Mouse (Mus musculus) pancreas, adult 10 weeks (tissue): ENCODE data around the gene Tmem132b. TPM values are rescaled to one million over a fixed set of nuclear protein-coding genes. Genes with fewer than 3 reads are reported as not detected.

Experiments used
- polyA plus RNA-seq: library from polyadenylated mRNA; stranded (reverse); fragments of 350-450 nt; fragmentation: Illumina TruSeq; extraction: RNeasy Lipid Tissue Mini Kit (QIAGEN cat#74804); gene quantifications from one replicate; pipeline ENCODE4 v1.2.3, GENCODE M21; 2015; ENCODE audit warnings: low read depth, low replicate concordance; ENCODE audit not compliant: insufficient read depth

Gene Tmem132b
- 0.48 TPM for polyA plus RNA-seq

GRCm38 (mm10) chr5:125531634-125532033 is at the start of gene Tmem132b:
TSS of gene Tmem132b (plus strand) at chr5:125531774.

Other genes starting within 250 kb of the Tmem132b start
- 44.2 TPM for gene Scarb1, start 190.7 kb upstream of the Tmem132b start, polyA plus RNA-seq
- not detected for gene Gm10382, start 142.5 kb upstream of the Tmem132b start, polyA plus RNA-seq
- gene Ubc, start 141.6 kb upstream of the Tmem132b start, polyA plus RNA-seq, result 97.8 TPM
- gene Dhx37, start 97.7 kb upstream of the Tmem132b start, polyA plus RNA-seq, result 8.1 TPM
- 1.00 TPM for gene Bri3bp, start 90.2 kb upstream of the Tmem132b start, polyA plus RNA-seq
- gene Aacs, start 56.0 kb upstream of the Tmem132b start, polyA plus RNA-seq, result 7.5 TPM